ENCODE assay signal across 19 mouse cellular contexts in the genomic region with DNA sequence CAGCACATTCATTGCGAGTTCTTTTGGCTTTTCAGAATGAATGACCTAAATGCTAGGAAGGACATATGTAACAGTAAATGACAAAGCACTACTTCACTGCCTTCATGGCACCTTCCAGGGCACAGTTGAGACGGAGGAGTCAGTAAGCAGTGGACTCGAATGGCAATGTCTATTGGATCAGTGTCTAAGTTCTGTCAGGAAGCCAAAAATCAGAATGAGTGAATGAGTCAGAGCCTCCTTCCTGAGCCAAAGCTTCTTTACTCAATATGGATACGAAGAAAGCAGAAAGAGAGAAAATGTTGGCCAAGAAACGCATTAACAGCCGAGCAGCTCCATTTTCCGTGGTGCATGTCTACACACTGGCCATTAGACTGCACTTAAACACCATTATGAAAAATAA.
DNase-seq lines count a peak whose midpoint lies in the region; ATAC-seq lines count a peak whose summit lies in the region.
"Had no signal": no experiment of that assay in that cellular context is flagged by ENCODE, and none has a peak within 500 bp of the region (broad histone marks: within the 10 kb centered on the region; RNA-seq: fewer than 3 reads in every experiment).

No protein-coding gene starts in this region.

- peak; percentile 91 for ATAC-seq in frontal cortex, adult (ENCODE audit: low TSS enrichment)
- ATAC-seq: forebrain, embryonic 13.5 days; intestine, embryonic 16.5 days; midbrain, embryonic 13.5 days had no signal

- no peak for DNase-seq in frontal cortex, postnatal 10 days (ENCODE audit: low spot score in 2 of 2)
- DNase-seq in layer of hippocampus, adult 9-11 months = peak; percentile 8
- no peak for DNase-seq in layer of hippocampus, adult 11-12 months (ENCODE audit: low spot score)
- peak; percentile 8 for DNase-seq in Muller cell, postnatal 12 days (ENCODE audit: inconsistent ontology term)
- peak; percentile 70 for DNase-seq in brain, adult 2 months (ENCODE audit: low read depth, low spot score)
- DNase-seq in ovary, adult 18-20 months (ENCODE audit: low spot score) = no peak
- DNase-seq in heart, adult 8-10 months (ENCODE audit: low spot score) = no peak
- DNase-seq: adrenal gland, postnatal 10 days; cerebellum, adult 11-12 months; kidney, adult 8-10 months; kidney, postnatal 4 days; liver; lung, adult 2 months; lung, postnatal 10 days; right cerebral cortex, postnatal 4 days had no signal

Comparison
In these comparisons a context has a peak if more than half of its experiments do, and no peak if none do; other contexts are left out.
1. DNase-seq: peak in layer of hippocampus, adult 9-11 months (single experiment), Muller cell, postnatal 12 days (single experiment) and brain, adult 2 months (single experiment); none in frontal cortex, postnatal 10 days (0 of 2), layer of hippocampus, adult 11-12 months (single experiment), ovary, adult 18-20 months (single experiment) and heart, adult 8-10 months (single experiment).